Mouse (Mus musculus) frontal cortex, postnatal 14 days (tissue): Measurements from ENCODE around the gene Aldh16a1.
A peak's percentile ranks its signal among the peaks of the same experiment; 100 is the strongest.
"Not testable (repeated sequence)": the region's sequence is repeated elsewhere in the genome, so short reads cannot be mapped to it uniquely, and the experiment has no call there.

Experiments used
- DNase-seq, 2 experiments: peaks; one replicate each; pipeline ENCODE4 v3.0.0; 2022; ENCODE audit warnings: low spot score in 2 of 2

Gene Aldh16a1

GRCm38 (mm10) chr7:45179469-45179868 is 25.1 kb upstream of the Aldh16a1 start, which contains the start of gene Gfy:
Gfy (minus strand) TSS chr7:45179569.
- no peak for DNase-seq

GRCm38 (mm10) chr7:45178550-45178949 is 24.2 kb upstream of the Aldh16a1 start:
- no peak for DNase-seq

- DNase-seq = no peak
These were observed 22.0 kb upstream of the Aldh16a1 start for GRCm38 (mm10) chr7:45176356-45176755.

GRCm38 (mm10) chr7:45175929-45176328 is 21.5 kb upstream of the Aldh16a1 start:
- no peak for DNase-seq

- DNase-seq = no peak
These were observed 21.0 kb upstream of the Aldh16a1 start for GRCm38 (mm10) chr7:45175398-45175797.

- DNase-seq = no peak
These were observed 20.3 kb upstream of the Aldh16a1 start for GRCm38 (mm10) chr7:45174567-45175280.

GRCm38 (mm10) chr7:45173772-45174171 is 19.4 kb upstream of the Aldh16a1 start:
- DNase-seq = not testable (repeated sequence)

- no peak for DNase-seq
These were observed 18.6 kb upstream of the Aldh16a1 start for GRCm38 (mm10) chr7:45172974-45173373.

- DNase-seq = no peak
These were observed 15.1 kb upstream of the Aldh16a1 start for GRCm38 (mm10) chr7:45169495-45169894.

- DNase-seq = no peak
These were observed 14.3 kb upstream of the Aldh16a1 start for GRCm38 (mm10) chr7:45168656-45169055.

GRCm38 (mm10) chr7:45167761-45168445 is 13.5 kb upstream of the Aldh16a1 start:
- DNase-seq = no peak

GRCm38 (mm10) chr7:45166950-45167401 is 12.6 kb upstream of the Aldh16a1 start:
- DNase-seq = no peak

GRCm38 (mm10) chr7:45165701-45166100 is 11.3 kb upstream of the Aldh16a1 start:
- DNase-seq = no peak

- no peak for DNase-seq
These were observed 10.4 kb upstream of the Aldh16a1 start for GRCm38 (mm10) chr7:45164833-45165232.

- DNase-seq = no peak
These were observed 9.5 kb upstream of the Aldh16a1 start, which contains the start of gene Slc17a7 for GRCm38 (mm10) chr7:45163735-45164490. Slc17a7 (plus strand) TSS chr7:45163949.

GRCm38 (mm10) chr7:45162996-45163615 is 8.7 kb upstream of the Aldh16a1 start:
- DNase-seq = no peak

- DNase-seq = no peak
These were observed 8.2 kb upstream of the Aldh16a1 start for GRCm38 (mm10) chr7:45162551-45162950.

- peak; percentile 89 to 90 for DNase-seq
These were observed 7.5 kb upstream of the Aldh16a1 start for GRCm38 (mm10) chr7:45161612-45162473.

- no peak for DNase-seq
These were observed 6.5 kb upstream of the Aldh16a1 start for GRCm38 (mm10) chr7:45160866-45161265.

- DNase-seq = no peak
These were observed 6.0 kb upstream of the Aldh16a1 start for GRCm38 (mm10) chr7:45160316-45160800.

- DNase-seq = no peak
These were observed 4.6 kb upstream of the Aldh16a1 start for GRCm38 (mm10) chr7:45158991-45159390.
